Mouse (Mus musculus) adrenal gland, adult 2 months (tissue): ENCODE results near the gene Galnt9. TPM values are rescaled to one million over a fixed set of nuclear protein-coding genes. Genes with fewer than 3 reads are reported as not detected.

Experiments used
- DNase-seq: peaks from one replicate; pipeline ENCODE4 v3.0.0; 2021
- long read RNA-seq: library from polyadenylated mRNA; stranded (forward); transcript quantifications from one replicate; pipeline ENCODE4 v2.0.0, GENCODE M21; 2021
- polyA plus RNA-seq: library from polyadenylated mRNA; depleted of rRNA; stranded (reverse); fragments of >200 nt; gene quantifications from 2 replicates; pipeline ENCODE4 v1.2.3, GENCODE M21; 2012; rRNA removed
- total RNA-seq, 2 experiments: library from RNA; stranded (reverse); gene quantifications; 2 replicates each; pipeline ENCODE4 v1.2.3; 2021

The Galnt9 gene
- total RNA-seq, result under 1 TPM in 1 of 2 experiments, not detected in 1; 0.14 TPM
- polyA plus RNA-seq, result 0.25 and 0.41 TPM in 2 replicates
- long read RNA-seq, partial matches to known transcripts, result 0 of 1 reads
- long read RNA-seq, other reads (novel, unspliced or antisense), result 1 of 1 reads

- DNase-seq, result peak; percentile 80
Measured at GRCm38 (mm10) chr5:110543951-110544690, at the start of gene Galnt9. TSS of gene Galnt9 (plus strand) at chr5:110544355.

- DNase-seq, result no peak
Measured at GRCm38 (mm10) chr5:110494396-110494795, 49.8 kb upstream of the Galnt9 start.

- DNase-seq, result no peak
Measured at GRCm38 (mm10) chr5:110495051-110495450, 49.1 kb upstream of the Galnt9 start.

- peak; percentile 43 for DNase-seq
Measured at GRCm38 (mm10) chr5:110497556-110497955, 46.6 kb upstream of the Galnt9 start.

GRCm38 (mm10) chr5:110498071-110498470 lies 46.1 kb upstream of the Galnt9 start:
- no peak for DNase-seq

GRCm38 (mm10) chr5:110500233-110500632 lies 43.9 kb upstream of the Galnt9 start:
- no peak for DNase-seq

- DNase-seq, result no peak
Measured at GRCm38 (mm10) chr5:110503361-110503760, 40.8 kb upstream of the Galnt9 start.

- no peak for DNase-seq
Measured at GRCm38 (mm10) chr5:110505611-110506294, 38.4 kb upstream of the Galnt9 start.

GRCm38 (mm10) chr5:110506295-110506616 lies 37.9 kb upstream of the Galnt9 start:
- no peak for DNase-seq

GRCm38 (mm10) chr5:110506856-110507255 lies 37.3 kb upstream of the Galnt9 start:
- DNase-seq, result no peak

- DNase-seq, result no peak
Measured at GRCm38 (mm10) chr5:110507943-110508342, 36.2 kb upstream of the Galnt9 start.

GRCm38 (mm10) chr5:110510357-110510756 lies 33.8 kb upstream of the Galnt9 start:
- DNase-seq, result no peak

GRCm38 (mm10) chr5:110513791-110514190 lies 30.4 kb upstream of the Galnt9 start:
- DNase-seq, result no peak

- DNase-seq, result no peak
Measured at GRCm38 (mm10) chr5:110514694-110515093, 29.5 kb upstream of the Galnt9 start.

- DNase-seq, result no peak
Measured at GRCm38 (mm10) chr5:110516390-110516789, 27.8 kb upstream of the Galnt9 start.

- DNase-seq, result no peak
Measured at GRCm38 (mm10) chr5:110518086-110518783, 25.9 kb upstream of the Galnt9 start.

- no peak for DNase-seq
Measured at GRCm38 (mm10) chr5:110520974-110521373, 23.2 kb upstream of the Galnt9 start.

- no peak for DNase-seq
Measured at GRCm38 (mm10) chr5:110521822-110522221, 22.3 kb upstream of the Galnt9 start.

GRCm38 (mm10) chr5:110523296-110523695 lies 20.9 kb upstream of the Galnt9 start:
- no peak for DNase-seq

- DNase-seq, result no peak
Measured at GRCm38 (mm10) chr5:110525701-110526100, 18.5 kb upstream of the Galnt9 start.

GRCm38 (mm10) chr5:110526556-110526955 lies 17.6 kb upstream of the Galnt9 start:
- no peak for DNase-seq

GRCm38 (mm10) chr5:110531091-110531490 lies 13.1 kb upstream of the Galnt9 start:
- no peak for DNase-seq

GRCm38 (mm10) chr5:110534402-110534801 lies 9.8 kb upstream of the Galnt9 start:
- DNase-seq, result no peak
